Mouse (Mus musculus) hindbrain, embryonic 16.5 days (tissue): ENCODE results near the gene Gm13271. TPM values are rescaled to one million over a fixed set of nuclear protein-coding genes. Genes with fewer than 3 reads are reported as not detected.
"Not testable (repeated sequence)": the region's sequence is repeated elsewhere in the genome, so short reads cannot be mapped to it uniquely, and the experiment has no call there.

Source experiments
- ATAC-seq: fragments of 200-750 bp; cut with Nextera tagmentation; 2 replicates; pipeline ENCODE4 v1.8.0; 2017; ENCODE audit warnings: moderate TSS enrichment, moderate library complexity
- H3K27ac ChIP-seq: fragments of 300-500 bp; sonication (generic); 2 replicates; pipeline ENCODE4 v1.5.1; 2014; ENCODE audit warnings: low read depth, mild to moderate bottlenecking, control low read depth, low read length, moderate library complexity
- H3K27me3 ChIP-seq: fragments of 300-500 bp; sonication (generic); replicated peaks from 2 replicates; pipeline ENCODE4 v1.6.1; 2014; ENCODE audit warnings: low read length; ENCODE audit not compliant: control insufficient read depth, insufficient read depth
- H3K36me3 ChIP-seq: fragments of 300-500 bp; sonication (generic); 2 replicates; pipeline ENCODE4 v1.6.1; 2014; ENCODE audit warnings: mild to moderate bottlenecking, low read length, moderate library complexity, mixed read lengths; ENCODE audit not compliant: control insufficient read depth, insufficient read depth
- H3K4me1 ChIP-seq: fragments of 300-500 bp; sonication (generic); 2 replicates; pipeline ENCODE4 v1.6.1; 2014; ENCODE audit warnings: low read depth, low read length; ENCODE audit not compliant: control insufficient read depth, insufficient read depth
- H3K4me2 ChIP-seq: fragments of 300-500 bp; sonication (generic); 2 replicates; pipeline ENCODE4 v1.6.1; 2014; ENCODE audit warnings: mild to moderate bottlenecking, low read length, control low read depth, moderate library complexity
- H3K4me3 ChIP-seq: fragments of 300-500 bp; sonication (generic); 2 replicates; pipeline ENCODE4 v1.5.1; 2014; ENCODE audit warnings: mild to moderate bottlenecking, low read length, control low read depth, moderate library complexity
- H3K9ac ChIP-seq: fragments of 300-500 bp; sonication (generic); 2 replicates; pipeline ENCODE4 v1.6.1; 2014; ENCODE audit warnings: low read depth, mild to moderate bottlenecking, control low read depth, low read length, moderate library complexity
- H3K9me3 ChIP-seq: fragments of 300-500 bp; sonication (generic); 2 replicates; pipeline ENCODE4 v1.6.1; 2014; ENCODE audit warnings: mild to moderate bottlenecking, low read length, moderate library complexity; ENCODE audit not compliant: control insufficient read depth
- WGBS: fragments of 180-500 bp; shearing (Covaris S2); extraction: QIAGEN DNeasy Blood & Tissue Kit; methylation state at CpG from one replicate; pipeline ENCODE4 v1.1.7; 2014; 5-methylcytosine and 5-hydroxymethylcytosine counted together
- polyA plus RNA-seq: library from polyadenylated mRNA; unstranded; fragments of >200 nt; fragmentation: Nextera tagmentation; extraction: Ambion mirVana; gene quantifications from 2 replicates; pipeline ENCODE4 v1.2.1, GENCODE M21; 2015

The Gm13271 gene
- polyA plus RNA-seq, 1 experiment from 2014 or later: not detected

GRCm38 (mm10) chr4:88799365-88799764, 44.7 kb downstream of the Gm13271 start, which contains the start of gene Gm13285:
Gene Gm13285, plus strand, starts transcription at chr4:88799665.
- not testable (repeated sequence) for H3K4me1 ChIP-seq, H3K36me3 ChIP-seq, H3K9me3 ChIP-seq, H3K27ac ChIP-seq, H3K9ac ChIP-seq, H3K4me2 ChIP-seq, H3K4me3 ChIP-seq, ATAC-seq, H3K27me3 ChIP-seq
- 20% methylated on average over 1 of the region's 7 CpGs for WGBS

DNA sequence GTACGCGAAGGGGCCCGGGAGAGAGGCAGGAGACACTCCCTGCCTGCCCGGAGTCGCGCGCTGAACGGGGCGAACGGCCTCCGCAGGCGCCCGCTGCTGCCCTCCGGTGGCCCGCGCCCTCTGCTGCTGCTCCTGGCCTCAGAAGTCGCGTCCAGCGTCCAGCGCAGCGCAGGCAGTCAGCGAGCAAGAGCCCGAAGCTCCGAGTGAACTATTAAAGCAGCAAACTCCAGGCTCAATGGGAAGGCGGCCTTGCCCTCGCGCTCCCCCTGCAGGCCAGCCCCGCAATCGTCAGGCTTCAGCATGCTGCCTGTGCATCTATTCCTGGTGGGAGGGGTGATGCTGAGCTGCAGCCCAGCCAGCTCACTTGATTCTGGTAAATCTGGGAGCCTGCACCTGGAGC, 48.3 kb downstream of the Gm13271 start, which contains the start of gene Gm13287:
Gene Gm13287 (plus strand): TSS at position 301 of the 400 bp plus-strand sequence.
- not testable (repeated sequence) for H3K27ac ChIP-seq, H3K4me1 ChIP-seq, H3K27me3 ChIP-seq, H3K4me2 ChIP-seq, H3K9ac ChIP-seq, H3K4me3 ChIP-seq, ATAC-seq, H3K9me3 ChIP-seq, H3K36me3 ChIP-seq
- no CpG with 5 or more reads among the region's 29 CpGs for WGBS

Other genes with a start within 250 kb of the Gm13271 start
- not detected in 2 replicates for gene Ifnb1, start 232.1 kb upstream of the Gm13271 start, polyA plus RNA-seq
- gene Ifna15, start 196.6 kb upstream of the Gm13271 start, polyA plus RNA-seq: not detected in 2 replicates
- gene Ifna14, start 183.1 kb upstream of the Gm13271 start, polyA plus RNA-seq: not detected in 2 replicates
- gene Ifna9, start 162.5 kb upstream of the Gm13271 start, polyA plus RNA-seq: not detected in 2 replicates
- not detected in 2 replicates for gene Ifna12, start 151.5 kb upstream of the Gm13271 start, polyA plus RNA-seq
- gene C87499, start 120.5 kb upstream of the Gm13271 start, polyA plus RNA-seq: not detected in 2 replicates
- not detected in 2 replicates for gene Ifna13, start 110.4 kb upstream of the Gm13271 start, polyA plus RNA-seq
- gene Ifna16, start 77.9 kb upstream of the Gm13271 start, polyA plus RNA-seq: not detected in 2 replicates
- not detected in 2 replicates for gene Ifna2, start 71.0 kb upstream of the Gm13271 start, polyA plus RNA-seq
- not detected in 2 replicates for gene Ifnab, start 63.5 kb upstream of the Gm13271 start, polyA plus RNA-seq
- 1.3 and 1.5 TPM in 2 replicates for gene Gm26566, start 33.1 kb upstream of the Gm13271 start, polyA plus RNA-seq
- gene Klhl9, start 32.4 kb upstream of the Gm13271 start, polyA plus RNA-seq: 90.3 and 104 TPM in 2 replicates
- gene Gm13283, start 5.3 kb downstream of the Gm13271 start, polyA plus RNA-seq: not detected in 2 replicates
- not detected in 2 replicates for gene Gm13290, start 19.0 kb downstream of the Gm13271 start, polyA plus RNA-seq
- gene Gm13289, start 22.1 kb downstream of the Gm13271 start, polyA plus RNA-seq: not detected in 2 replicates
- gene Gm13272, start 25.0 kb downstream of the Gm13271 start, polyA plus RNA-seq: not detected in 2 replicates
- gene Ifnz, start 27.3 kb downstream of the Gm13271 start, polyA plus RNA-seq: not detected in 2 replicates
- not detected in 2 replicates for gene Gm13276, start 30.8 kb downstream of the Gm13271 start, polyA plus RNA-seq
- gene Gm13277, start 33.8 kb downstream of the Gm13271 start, polyA plus RNA-seq: not detected in 2 replicates
- not detected in 2 replicates for gene Gm13278, start 36.7 kb downstream of the Gm13271 start, polyA plus RNA-seq
- gene Gm13275, start 39.6 kb downstream of the Gm13271 start, polyA plus RNA-seq: not detected in 2 replicates
- not detected in 2 replicates for gene Gm13279, start 42.5 kb downstream of the Gm13271 start, polyA plus RNA-seq
- gene Gm13285, start 44.8 kb downstream of the Gm13271 start, polyA plus RNA-seq: 0.21 TPM in 1 of 2 replicates, not detected in the other
- not detected in 2 replicates for gene Gm13287, start 48.4 kb downstream of the Gm13271 start, polyA plus RNA-seq
- gene Gm13288, start 50.7 kb downstream of the Gm13271 start, polyA plus RNA-seq: not detected in 2 replicates
- not detected in 2 replicates for gene Ifna7, start 61.4 kb downstream of the Gm13271 start, polyA plus RNA-seq
- gene Ifna11, start 65.1 kb downstream of the Gm13271 start, polyA plus RNA-seq: not detected in 2 replicates
- not detected in 2 replicates for gene Ifna6, start 72.5 kb downstream of the Gm13271 start, polyA plus RNA-seq
- not detected in 2 replicates for gene Ifna5, start 80.7 kb downstream of the Gm13271 start, polyA plus RNA-seq
- gene Ifna4, start 87.0 kb downstream of the Gm13271 start, polyA plus RNA-seq: not detected in 2 replicates
- gene Ifna1, start 95.2 kb downstream of the Gm13271 start, polyA plus RNA-seq: not detected in 2 replicates
- gene Ifne, start 125.3 kb downstream of the Gm13271 start, polyA plus RNA-seq: not detected in 2 replicates